In genomic region chr3:132839516-132839915, GRCm38 (mm10) we compare ENCODE assay signal across 27 mouse cellular contexts.
DNase-seq lines count a peak whose midpoint lies in the region; ATAC-seq and TF ChIP-seq lines count a peak whose summit lies in the region.
"Had no signal": no experiment of that assay in that cellular context is flagged by ENCODE, and none has a peak within 500 bp of the region (broad histone marks: within the 10 kb centered on the region; RNA-seq: fewer than 3 reads in every experiment).

No protein-coding gene starts in this region.

- no peak overlapping the region for H3K4me2 ChIP-seq in heart, embryonic 11.5 days
- H3K4me2 ChIP-seq in kidney, embryonic 16.5 days (replicated peaks; ENCODE audit: low read depth, low read length) = no peak overlapping the region
- H3K4me2 ChIP-seq: embryonic facial prominence, embryonic 13.5 days; heart, embryonic 12.5 days; hindbrain, embryonic 14.5 days; liver, embryonic 12.5 days; midbrain, embryonic 15.5 days had no signal

- no peak overlapping the region for H3K27ac ChIP-seq in heart, embryonic 11.5 days (ENCODE audit: low read depth, low read length)
- no peak overlapping the region for H3K27ac ChIP-seq in kidney, adult 2 months (ENCODE audit: insufficient read depth, low read depth, low read length)
- H3K27ac ChIP-seq in kidney, embryonic 16.5 days (ENCODE audit: low read length) = no peak overlapping the region
- H3K27ac ChIP-seq: embryonic facial prominence, embryonic 13.5 days; hindbrain, embryonic 14.5 days; liver, embryonic 12.5 days; midbrain, embryonic 15.5 days had no signal

- peaks cover 4% of the 10 kb centered on the region; the same call in 1 of the 2 replicates for H3K36me3 ChIP-seq in heart, embryonic 11.5 days (ENCODE audit: control insufficient read depth, insufficient read depth, low read length)
- peaks cover 1% of the 10 kb centered on the region for H3K36me3 ChIP-seq in kidney, adult 2 months (ENCODE audit: control insufficient read depth, insufficient read depth, low read length)
- H3K36me3 ChIP-seq in kidney, embryonic 16.5 days (ENCODE audit: insufficient read depth, low read length) = peaks cover 25% of the 10 kb centered on the region

- no peak for TF ChIP-seq POLR2A in kidney, adult 2 months (IDR thresholded peaks at IDR 0.05; ENCODE audit: low read depth, low read length)

- no peaks in the 10 kb centered on the region for H3K9me3 ChIP-seq in heart, embryonic 11.5 days (replicated peaks; ENCODE audit: control insufficient read depth, low read length)
- H3K9me3 ChIP-seq in kidney, embryonic 16.5 days (ENCODE audit: low read length) = no peaks in the 10 kb centered on the region
- H3K9me3 ChIP-seq: embryonic facial prominence, embryonic 13.5 days; G1E; heart, embryonic 12.5 days; liver, embryonic 12.5 days; midbrain, embryonic 15.5 days had no signal

- 93% methylated on average over 8 of the region's 8 CpGs for WGBS in heart, embryonic 11.5 days (ENCODE audit: insufficient replicate concordance)
- WGBS in kidney, adult 2 months = 41% methylated on average over 8 of the region's 8 CpGs
- 64% methylated on average over 8 of the region's 8 CpGs for WGBS in kidney, embryonic 16.5 days

- no peak overlapping the region for H3K4me3 ChIP-seq in heart, embryonic 11.5 days (ENCODE audit: low read depth, low read length)
- H3K4me3 ChIP-seq in kidney, adult 2 months (ENCODE audit: insufficient read depth, low read depth, low read length) = no peak overlapping the region
- H3K4me3 ChIP-seq in kidney, embryonic 16.5 days (ENCODE audit: low read length) = no peak overlapping the region
- H3K4me3 ChIP-seq: embryonic facial prominence, embryonic 13.5 days; erythroblast, embryonic 14.5 days; heart, embryonic 12.5 days; liver, embryonic 12.5 days; midbrain, embryonic 15.5 days had no signal

- 0 out of 2 replicates have a peak, but pooled peaks cover 6% of the 10 kb centered on the region for H3K4me1 ChIP-seq in heart, embryonic 11.5 days (ENCODE audit: control insufficient read depth, insufficient read depth, low read length)
- no peaks in the 10 kb centered on the region for H3K4me1 ChIP-seq in kidney, adult 2 months (ENCODE audit: control insufficient read depth, insufficient read depth, low read length)
- no peaks in the 10 kb centered on the region for H3K4me1 ChIP-seq in kidney, embryonic 16.5 days (ENCODE audit: insufficient read depth, low read length)
- H3K4me1 ChIP-seq: liver, embryonic 12.5 days; midbrain, embryonic 15.5 days had no signal

- H3K9ac ChIP-seq in heart, embryonic 11.5 days (ENCODE audit: low read depth, low read length) = no peak overlapping the region
- no peak overlapping the region for H3K9ac ChIP-seq in kidney, embryonic 16.5 days (replicated peaks; ENCODE audit: low read length)
- H3K9ac ChIP-seq: embryonic facial prominence, embryonic 13.5 days; forebrain, postnatal 0 days; heart, embryonic 12.5 days; hindbrain, embryonic 14.5 days; liver, embryonic 12.5 days; liver, postnatal 0 days; midbrain, embryonic 15.5 days had no signal

- TF ChIP-seq CTCF in kidney, adult 2 months (conservative IDR thresholded peaks at IDR 0.05; ENCODE audit: insufficient read depth, insufficient read length, low read depth, low read length) = no peak

- ATAC-seq in heart, embryonic 11.5 days (replicated peaks; ENCODE audit: insufficient number of reproducible peaks, low FRiP score, low TSS enrichment) = no peak
- peak; percentile 95 for ATAC-seq in kidney, embryonic 16.5 days (ENCODE audit: low FRiP score, low TSS enrichment)
- ATAC-seq in erythroblast, adult 5-6 weeks (replicated peaks; ENCODE audit: low FRiP score, poor library complexity, severe bottlenecking) = no peak
- ATAC-seq: forebrain, postnatal 0 days; intestine, postnatal 0 days; liver, embryonic 12.5 days; liver, postnatal 0 days; lung, postnatal 0 days; midbrain, embryonic 15.5 days had no signal

- peak; percentile 53 for DNase-seq in heart, adult 11 months
- peak; percentile 57 for DNase-seq in kidney, adult 2 months
- peak; percentile 42 to 62 for DNase-seq in kidney, postnatal 36 days
- DNase-seq in adrenal gland, adult (ENCODE audit: inconsistent age in 2 of 2, low spot score in 1 of 2) = no peak
- no peak for DNase-seq in cerebellum, postnatal 10 days
- DNase-seq: adrenal gland, postnatal 25 days; cerebellum, adult 11-12 months; cerebellum, adult 9-11 months; forebrain, postnatal 0 days; gastrocnemius, postnatal 14 days; liver, postnatal 0 days; lung, postnatal 4 days; right cerebral cortex, adult 18-20 months; spleen, adult 18-20 months; thymus, adult 18-20 months had no signal

- no peaks in the 10 kb centered on the region for H3K27me3 ChIP-seq in heart, embryonic 11.5 days (ENCODE audit: control insufficient read depth, insufficient read depth, low read length)
- H3K27me3 ChIP-seq in kidney, adult 2 months (replicated peaks; ENCODE audit: control insufficient read depth, insufficient read depth, low read length) = no peaks in the 10 kb centered on the region
- H3K27me3 ChIP-seq in kidney, embryonic 16.5 days (ENCODE audit: insufficient read depth, low read length) = no peaks in the 10 kb centered on the region
- H3K27me3 ChIP-seq: embryonic facial prominence, embryonic 13.5 days; heart, embryonic 12.5 days; liver, embryonic 12.5 days; midbrain, embryonic 15.5 days had no signal

Comparison
In these comparisons a context has a peak if more than half of its experiments do, and no peak if none do; other contexts are left out.
1. DNase-seq: peak in heart, adult 11 months (single experiment), kidney, adult 2 months (single experiment) and kidney, postnatal 36 days (2 of 2); none in adrenal gland, adult (0 of 2) and cerebellum, postnatal 10 days (0 of 2).